Mouse (Mus musculus): ENCODE results near the gene Entpd2. TPM values are rescaled to one million over a fixed set of nuclear protein-coding genes. Genes with fewer than 3 reads are reported as not detected.

Entpd2 gene
- polyA plus RNA-seq, 1 experiment from 2014 or later = 2.0 TPM

DNA sequence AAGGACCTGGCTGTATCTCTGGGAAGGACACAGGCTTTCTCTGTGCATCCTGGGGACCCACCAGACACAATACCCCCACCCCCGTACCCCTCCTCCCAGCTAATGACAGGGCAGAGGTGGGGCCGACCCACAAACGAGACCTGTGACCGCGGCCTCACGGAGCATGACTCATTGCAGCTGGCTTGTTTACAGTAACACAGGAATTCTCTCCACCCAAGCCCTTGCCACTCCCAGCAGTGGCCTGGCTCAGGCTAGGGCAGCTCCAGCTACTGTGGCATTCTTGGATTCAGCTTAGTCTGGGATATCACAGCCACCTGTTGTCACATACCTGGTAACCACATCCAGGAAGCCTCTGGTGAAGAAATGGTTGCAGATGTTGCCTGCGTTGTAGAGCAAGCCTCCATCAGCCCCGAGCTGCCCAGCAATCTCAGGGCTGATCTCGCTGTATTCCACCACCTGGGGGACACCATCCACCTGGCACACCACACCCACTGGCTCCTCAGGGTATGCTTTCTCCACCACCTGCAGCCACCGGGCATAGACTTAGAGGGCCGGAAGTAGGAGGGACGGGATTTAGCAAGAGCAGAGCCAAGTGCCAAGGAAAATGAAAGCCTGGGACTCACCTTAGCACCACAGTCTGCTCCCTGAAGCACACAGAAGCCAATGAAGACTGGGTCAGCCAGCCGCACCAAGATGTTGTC lies 32.0 kb upstream of the Entpd2 start:
- Histone ChIP-seq H3K36me3 (ENCODE audit: control insufficient read depth, insufficient read depth, low read length) (no peaks in the 10 kb centered on the region), H3K4me2 (ENCODE audit: low read length) (no peak overlapping the region), H3K4me3 (replicated peaks; ENCODE audit: low read depth, low read length) (no peak overlapping the region), H3K4me1 (ENCODE audit: control insufficient read depth, insufficient read depth, low read length) (no peaks in the 10 kb centered on the region), H3K9me3 (ENCODE audit: control insufficient read depth, low read length) (no peaks in the 10 kb centered on the region), H3K27ac (replicated peaks; ENCODE audit: low read depth, low read length) (no peak overlapping the region), H3K27me3 (ENCODE audit: control insufficient read depth, insufficient read depth, low read length) (peaks cover 25% of the 10 kb centered on the region; the same call in 1 of the 2 replicates), H3K9ac (replicated peaks; ENCODE audit: low read length) (no peak overlapping the region)
- WGBS = 60% methylated on average over 13 of the region's 13 CpGs
- ATAC-seq (ENCODE audit: low FRiP score, low TSS enrichment) (no peak), DNase-seq (no peak)

DNA sequence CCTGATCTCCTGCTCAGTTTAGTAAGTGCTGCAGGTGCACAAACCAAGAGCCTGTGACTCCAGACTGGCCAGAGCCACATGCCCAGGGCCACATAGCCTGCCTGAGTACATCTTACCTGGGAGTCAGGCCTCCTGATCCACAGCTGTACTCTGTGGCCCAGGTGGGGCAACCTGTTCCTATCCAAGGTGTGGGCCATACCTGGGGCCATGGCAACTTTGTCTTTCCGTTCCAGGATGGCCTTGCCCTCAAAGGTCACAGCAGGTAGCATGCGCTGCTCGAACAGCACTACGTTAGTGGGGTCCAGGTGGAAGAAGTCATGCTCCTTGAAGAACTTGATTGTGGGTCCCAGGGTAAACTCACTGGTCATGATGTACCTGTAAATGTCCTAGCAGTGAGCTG lies 31.4 kb upstream of the Entpd2 start:
- H3K27ac ChIP-seq (replicated peaks; ENCODE audit: low read depth, low read length) = no peak overlapping the region
- H3K9ac ChIP-seq (replicated peaks; ENCODE audit: low read length) = no peak overlapping the region
- ATAC-seq (ENCODE audit: low FRiP score, low TSS enrichment) = no peak
- H3K36me3 ChIP-seq (ENCODE audit: control insufficient read depth, insufficient read depth, low read length) = no peaks in the 10 kb centered on the region
- no peaks in the 10 kb centered on the region for H3K9me3 ChIP-seq (ENCODE audit: control insufficient read depth, low read length)
- no peaks in the 10 kb centered on the region for H3K4me1 ChIP-seq (ENCODE audit: control insufficient read depth, insufficient read depth, low read length)
- H3K4me2 ChIP-seq (ENCODE audit: low read length) = no peak overlapping the region; the same call in 1 of the 2 replicates
- peaks cover 25% of the 10 kb centered on the region; the same call in 1 of the 2 replicates for H3K27me3 ChIP-seq (ENCODE audit: control insufficient read depth, insufficient read depth, low read length)
- 86% methylated on average over 4 of the region's 4 CpGs for WGBS
- H3K4me3 ChIP-seq (replicated peaks; ENCODE audit: low read depth, low read length) = 0 out of 2 replicates have a peak overlapping the region, but pooled peaks have one; percentile 48
- no peak for DNase-seq

DNA sequence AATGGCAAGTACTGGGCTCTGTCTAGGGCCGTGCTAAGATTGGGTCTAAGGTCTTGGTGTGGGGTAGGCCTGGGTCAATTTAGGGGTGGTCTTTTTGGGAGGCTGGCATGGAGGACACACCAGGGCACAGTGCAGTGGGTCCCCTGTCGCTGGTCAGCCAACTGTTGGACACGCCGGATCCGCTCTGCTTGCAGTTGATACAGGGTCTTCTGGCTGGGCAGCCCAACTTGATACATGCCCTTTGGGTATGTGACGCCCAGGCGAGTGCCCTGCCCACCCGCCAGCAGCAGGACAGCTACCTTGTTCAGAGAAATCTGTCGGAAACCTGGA lies 30.9 kb upstream of the Entpd2 start:
- DNase-seq = no peak
- peaks cover 25% of the 10 kb centered on the region; the same call in 1 of the 2 replicates for H3K27me3 ChIP-seq (ENCODE audit: control insufficient read depth, insufficient read depth, low read length)
- no peak overlapping the region for H3K27ac ChIP-seq (replicated peaks; ENCODE audit: low read depth, low read length)
- H3K4me3 ChIP-seq (replicated peaks; ENCODE audit: low read depth, low read length) = peak overlapping the region; percentile 48
- peak overlapping the region; percentile 57 for H3K9ac ChIP-seq (replicated peaks; ENCODE audit: low read length)
- no peaks in the 10 kb centered on the region for H3K36me3 ChIP-seq (ENCODE audit: control insufficient read depth, insufficient read depth, low read length)
- no peak for ATAC-seq (ENCODE audit: low FRiP score, low TSS enrichment)
- peak overlapping the region; percentile 95 for H3K4me2 ChIP-seq (ENCODE audit: low read length)
- 32% methylated on average over 9 of the region's 9 CpGs for whole genome bisulfite sequencing
- no peaks in the 10 kb centered on the region for H3K4me1 ChIP-seq (ENCODE audit: control insufficient read depth, insufficient read depth, low read length)
- H3K9me3 ChIP-seq (ENCODE audit: control insufficient read depth, low read length) = no peaks in the 10 kb centered on the region

DNA sequence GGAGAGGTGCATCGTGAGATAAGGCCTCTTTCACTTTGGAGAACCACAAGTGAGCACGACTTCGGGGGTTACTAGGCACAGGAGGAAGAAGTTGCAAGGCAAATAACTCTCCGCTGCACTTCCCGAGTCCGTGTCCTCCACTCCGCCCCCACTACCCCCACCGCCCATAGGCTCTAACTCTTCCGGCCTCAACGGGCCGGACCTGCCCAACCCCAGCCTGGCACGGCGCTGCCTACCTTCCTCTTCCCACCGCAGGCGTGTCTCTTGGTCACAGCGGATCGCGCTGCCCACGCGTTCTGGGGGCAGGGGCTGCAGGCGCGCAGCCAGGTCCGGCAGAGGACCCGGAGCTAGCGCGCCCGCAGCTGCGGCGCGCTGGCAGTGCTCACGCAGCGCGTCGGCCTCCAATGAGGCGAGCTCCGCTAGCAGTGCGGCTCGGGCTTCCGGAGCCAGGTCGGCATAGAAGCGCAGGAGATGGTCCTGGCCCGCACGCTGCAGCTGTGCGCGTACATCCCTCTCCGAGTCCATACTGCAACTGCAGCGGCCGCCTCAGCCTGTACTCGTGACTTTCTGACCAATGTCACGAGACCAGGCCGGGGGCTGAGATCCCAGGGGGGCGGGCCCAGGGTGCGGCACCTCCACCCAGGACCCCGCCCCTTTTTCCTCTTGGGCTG lies 30.4 kb upstream of the Entpd2 start, which contains the start of gene Uap1l1:
Uap1l1 (minus strand) TSS at position 592 of the 671 bp plus-strand sequence.
- Histone ChIP-seq H3K27me3 (ENCODE audit: control insufficient read depth, insufficient read depth, low read length) (peaks cover 25% of the 10 kb centered on the region; the same call in 1 of the 2 replicates), H3K4me3 (replicated peaks; ENCODE audit: low read depth, low read length) (peak within 1 kb of the TSS; percentile 48), H3K27ac (replicated peaks; ENCODE audit: low read depth, low read length) (no peak within 1 kb of the TSS), H3K4me1 (ENCODE audit: control insufficient read depth, insufficient read depth, low read length) (no peaks in the 10 kb centered on the region), H3K9me3 (ENCODE audit: control insufficient read depth, low read length) (no peaks in the 10 kb centered on the region), H3K4me2 (ENCODE audit: low read length) (peak within 1 kb of the TSS; percentile 95), H3K9ac (replicated peaks; ENCODE audit: low read length) (peak within 1 kb of the TSS; percentile 57), H3K36me3 (ENCODE audit: control insufficient read depth, insufficient read depth, low read length) (no peaks in the 10 kb centered on the region)
- 1% methylated on average over 54 of the region's 54 CpGs for WGBS
- ATAC-seq (ENCODE audit: low FRiP score, low TSS enrichment) = 0 out of 2 replicates have a peak, but pooled peaks have one; percentile 34
- DNase-seq = peak; percentile 79

DNA sequence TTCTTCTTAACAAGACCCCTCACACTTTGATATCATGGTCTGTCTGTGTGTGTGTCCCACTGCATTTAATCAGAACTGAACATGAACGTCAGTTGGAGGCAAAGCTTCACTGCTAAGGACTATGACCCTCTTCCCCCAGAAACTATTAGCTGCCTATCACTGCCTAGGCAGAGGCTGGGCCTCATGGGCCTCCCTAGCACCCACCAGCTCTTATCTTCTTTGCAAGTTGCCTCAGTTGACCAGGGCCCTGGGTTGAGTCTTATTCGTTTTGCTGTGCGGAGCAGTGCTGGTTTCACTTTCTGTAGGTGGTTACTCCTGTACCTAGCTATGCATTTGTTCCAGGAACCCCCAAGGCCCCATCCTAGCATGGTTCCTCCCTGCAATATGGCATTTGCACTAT lies 25.7 kb upstream of the Entpd2 start:
- Histone ChIP-seq H3K4me2 (ENCODE audit: low read length) (no peak overlapping the region), H3K27ac (replicated peaks; ENCODE audit: low read depth, low read length) (no peak overlapping the region), H3K36me3 (ENCODE audit: control insufficient read depth, insufficient read depth, low read length) (no peaks in the 10 kb centered on the region), H3K4me1 (ENCODE audit: control insufficient read depth, insufficient read depth, low read length) (peaks cover 16% of the 10 kb centered on the region; the same call in 1 of the 2 replicates), H3K9me3 (ENCODE audit: control insufficient read depth, low read length) (no peaks in the 10 kb centered on the region), H3K9ac (replicated peaks; ENCODE audit: low read length) (no peak overlapping the region), H3K27me3 (ENCODE audit: control insufficient read depth, insufficient read depth, low read length) (peaks cover 9% of the 10 kb centered on the region; the same call in 1 of the 2 replicates), H3K4me3 (replicated peaks; ENCODE audit: low read depth, low read length) (no peak overlapping the region)
- DNase-seq = no peak
- no peak for ATAC-seq (ENCODE audit: low FRiP score, low TSS enrichment)
- 92% methylated on average over 3 of the region's 3 CpGs for WGBS

DNA sequence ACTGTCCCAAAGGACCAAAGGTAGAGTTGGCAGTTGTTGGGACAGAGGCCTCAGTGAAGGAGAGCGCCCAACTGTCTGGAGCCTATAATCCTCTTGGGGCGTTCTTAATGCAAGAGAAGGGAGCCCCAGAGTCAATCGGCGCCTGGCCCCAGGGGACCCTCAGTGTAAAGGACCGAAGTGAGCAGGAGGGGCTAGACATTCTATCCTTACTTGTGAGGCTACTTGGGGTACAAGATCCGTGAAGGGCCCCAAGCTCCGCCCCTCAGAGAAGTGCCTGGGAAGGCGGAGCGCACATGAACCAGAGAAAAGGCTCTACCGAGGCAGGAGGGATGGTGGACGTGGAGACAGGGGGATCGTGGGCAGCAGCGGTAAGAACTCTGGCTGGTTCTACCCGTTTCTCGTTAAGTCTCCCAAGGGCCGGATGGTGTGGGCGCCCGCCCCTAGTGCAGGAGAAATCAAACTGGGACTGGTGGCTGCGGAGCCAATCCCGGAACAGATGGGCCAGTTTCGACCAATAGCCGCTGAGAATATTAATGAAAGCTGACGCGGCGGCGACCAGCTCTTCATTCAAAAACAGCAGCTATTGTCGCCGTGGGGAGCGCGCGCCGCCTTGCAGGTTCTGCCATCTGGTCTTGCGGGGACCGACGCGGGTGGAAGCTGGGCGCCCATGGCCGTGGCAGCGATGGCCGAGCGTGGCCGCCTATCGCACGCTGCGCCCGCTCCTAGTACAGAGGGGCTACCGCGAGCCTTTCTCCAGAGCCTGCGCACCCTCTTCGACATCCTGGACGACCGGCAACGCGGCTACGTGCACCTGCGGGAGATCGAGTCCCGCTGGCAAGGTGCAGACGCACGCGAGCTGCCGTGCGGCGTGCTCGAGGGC lies 23.7 kb upstream of the Entpd2 start, which contains the start of gene Sapcd2:
Sapcd2 (plus strand) TSS at position 558 of the 880 bp plus-strand sequence.
- H3K9me3 ChIP-seq (ENCODE audit: control insufficient read depth, low read length) = no peaks in the 10 kb centered on the region
- peak within 1 kb of the TSS; percentile 27; the same call in 1 of the 2 replicates for H3K27ac ChIP-seq (replicated peaks; ENCODE audit: low read depth, low read length)
- H3K27me3 ChIP-seq (ENCODE audit: control insufficient read depth, insufficient read depth, low read length) = no peaks in the 10 kb centered on the region
- WGBS = under 1% methylated on average over 65 of the region's 65 CpGs
- peak within 1 kb of the TSS; percentile 55 for H3K9ac ChIP-seq (replicated peaks; ENCODE audit: low read length)
- ATAC-seq (ENCODE audit: low FRiP score, low TSS enrichment) (peak; percentile 91), DNase-seq (peak; percentile 92)
- peak within 1 kb of the TSS; percentile 97 for H3K4me2 ChIP-seq (ENCODE audit: low read length)
- peaks cover 16% of the 10 kb centered on the region; the same call in 1 of the 2 replicates for H3K4me1 ChIP-seq (ENCODE audit: control insufficient read depth, insufficient read depth, low read length)
- no peaks in the 10 kb centered on the region for H3K36me3 ChIP-seq (ENCODE audit: control insufficient read depth, insufficient read depth, low read length)
- H3K4me3 ChIP-seq (replicated peaks; ENCODE audit: low read depth, low read length) = peak within 1 kb of the TSS; percentile 67

DNA sequence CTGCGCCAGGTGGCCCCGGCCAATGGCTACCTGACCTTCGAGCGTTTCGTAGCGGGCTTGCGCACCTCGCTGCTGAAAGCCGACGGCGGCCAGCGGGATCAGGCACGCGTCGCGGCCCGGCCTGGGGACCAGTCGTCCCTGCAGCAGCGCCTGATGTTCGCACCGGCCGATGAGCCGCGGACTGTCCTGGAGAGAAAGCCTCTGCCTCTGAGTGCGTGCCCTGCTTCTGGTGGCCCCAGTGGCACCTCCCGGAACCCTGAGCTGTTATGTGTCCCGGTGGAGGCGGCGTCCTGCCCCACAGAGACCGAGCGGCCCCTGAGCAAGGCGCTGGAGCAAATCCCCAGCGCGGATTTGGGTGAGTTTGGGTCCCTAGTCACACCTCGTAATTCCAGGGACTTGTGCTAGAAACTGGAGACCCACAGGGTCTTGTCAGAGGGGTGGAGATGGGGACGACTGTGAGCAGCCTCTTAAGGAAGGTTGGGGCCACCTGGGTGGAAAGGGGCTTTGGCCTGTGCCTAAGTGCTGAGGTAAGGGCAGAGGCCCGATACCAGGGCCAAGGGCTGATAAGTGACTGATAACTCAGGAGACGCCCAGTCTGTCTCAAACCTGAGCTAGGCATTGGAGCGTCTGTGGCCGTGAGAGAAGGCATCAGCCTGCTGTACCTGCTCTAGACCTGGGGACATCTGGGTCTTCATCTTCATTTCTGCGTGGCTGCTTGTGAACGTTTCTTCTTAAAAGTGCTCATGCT lies 22.9 kb upstream of the Entpd2 start:
- Histone ChIP-seq H3K4me1 (ENCODE audit: control insufficient read depth, insufficient read depth, low read length) (peaks cover 16% of the 10 kb centered on the region; the same call in 1 of the 2 replicates), H3K4me2 (ENCODE audit: low read length) (peak overlapping the region; percentile 97), H3K9ac (replicated peaks; ENCODE audit: low read length) (peak overlapping the region; percentile 55), H3K4me3 (replicated peaks; ENCODE audit: low read depth, low read length) (peak overlapping the region; percentile 67), H3K27me3 (ENCODE audit: control insufficient read depth, insufficient read depth, low read length) (no peaks in the 10 kb centered on the region), H3K36me3 (ENCODE audit: control insufficient read depth, insufficient read depth, low read length) (no peaks in the 10 kb centered on the region), H3K9me3 (ENCODE audit: control insufficient read depth, low read length) (no peaks in the 10 kb centered on the region), H3K27ac (replicated peaks; ENCODE audit: low read depth, low read length) (no peak overlapping the region)
- 3% methylated on average over 42 of the region's 42 CpGs for WGBS
- DNase-seq (no peak), ATAC-seq (ENCODE audit: low FRiP score, low TSS enrichment) (no peak; the same call in 1 of the 2 replicates)

DNA sequence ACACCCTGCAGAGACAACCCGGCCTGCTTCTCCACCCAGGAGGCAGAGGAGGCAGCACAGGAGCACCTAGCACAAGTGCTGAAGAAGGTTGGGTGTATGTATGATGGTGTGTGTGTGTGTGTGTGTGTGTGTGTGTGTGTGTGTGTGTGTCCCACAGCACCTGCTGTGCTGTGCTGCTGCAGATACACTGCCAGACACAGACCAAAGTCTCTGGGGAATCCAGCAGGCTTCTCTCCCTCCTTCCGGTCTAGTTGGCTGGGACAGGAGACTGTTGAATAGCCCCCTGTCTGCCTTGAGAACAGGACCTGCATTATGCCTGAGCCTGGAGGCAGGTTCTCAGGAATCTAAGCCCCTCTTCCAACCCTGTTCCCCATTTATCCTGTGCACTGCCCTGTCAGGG lies 22.2 kb upstream of the Entpd2 start:
- Histone ChIP-seq H3K27ac (replicated peaks; ENCODE audit: low read depth, low read length) (no peak overlapping the region), H3K4me3 (replicated peaks; ENCODE audit: low read depth, low read length) (peak overlapping the region; percentile 67), H3K36me3 (ENCODE audit: control insufficient read depth, insufficient read depth, low read length) (no peaks in the 10 kb centered on the region), H3K27me3 (ENCODE audit: control insufficient read depth, insufficient read depth, low read length) (no peaks in the 10 kb centered on the region), H3K4me1 (ENCODE audit: control insufficient read depth, insufficient read depth, low read length) (peaks cover 16% of the 10 kb centered on the region; the same call in 1 of the 2 replicates), H3K4me2 (ENCODE audit: low read length) (peak overlapping the region; percentile 97), H3K9me3 (ENCODE audit: control insufficient read depth, low read length) (no peaks in the 10 kb centered on the region), H3K9ac (replicated peaks; ENCODE audit: low read length) (peak overlapping the region; percentile 55; the same call in 1 of the 2 replicates)
- DNase-seq (no peak), ATAC-seq (ENCODE audit: low FRiP score, low TSS enrichment) (no peak)
- WGBS = 22% methylated on average over 2 of the region's 2 CpGs

Measured in midbrain, embryonic 14.5 days (tissue).